Mouse (Mus musculus) megakaryocyte, embryonic 14.5 days (primary cell): ENCODE measurements around the gene Mgam. TPM values are rescaled to one million over a fixed set of nuclear protein-coding genes. Genes with fewer than 3 reads are reported as not detected.

ENCODE experiments used
- H3K27me3 ChIP-seq: replicated peaks from 2 replicates; pipeline ENCODE3; 2012; ENCODE audit warnings: inconsistent platforms
- H3K36me3 ChIP-seq: replicated peaks from 2 replicates; pipeline ENCODE3; 2012; ENCODE audit warnings: low read length, inconsistent platforms, mixed read lengths
- H3K4me1 ChIP-seq: 2 replicates; pipeline ENCODE4 v1.6.1; 2012; ENCODE audit warnings: inconsistent platforms
- H3K4me3 ChIP-seq: replicated peaks from 2 replicates; pipeline ENCODE3; 2012; ENCODE audit warnings: moderate library complexity, mild to moderate bottlenecking, inconsistent platforms
- H3K9me3 ChIP-seq: 2 replicates; pipeline ENCODE4 v1.6.1; 2012; ENCODE audit warnings: inconsistent platforms
- FLI1 ChIP-seq: IDR thresholded peaks from 2 replicates; pipeline ENCODE4 v1.6.1; 2012; ENCODE audit warnings: low read length, inconsistent platforms, mixed read lengths
- GATA1 ChIP-seq: IDR thresholded peaks from 3 replicates; pipeline ENCODE4 v1.6.1; 2012; ENCODE audit warnings: mixed read lengths, low read length, inconsistent platforms, borderline replicate concordance
- polyA plus RNA-seq: library from polyadenylated mRNA; stranded (reverse); fragments of >175 nt; gene quantifications from 2 replicates; pipeline ENCODE4 v1.2.3, GENCODE M21; 2012; ENCODE audit warnings: low replicate concordance; ENCODE audit not compliant: insufficient read depth

Mgam gene
- polyA plus RNA-seq, 1 experiment = not detected

GRCm38 (mm10) chr6:40818237-40818902, 189.7 kb downstream of the Mgam start:
- Histone ChIP-seq H3K27me3 (no peaks in the 10 kb centered on the region), H3K9me3 (no peaks in the 10 kb centered on the region), H3K4me3 (peak overlapping the region; percentile 77), H3K36me3 (no peaks in the 10 kb centered on the region), H3K4me1 (peaks cover 7% of the 10 kb centered on the region; the same call in 1 of the 2 replicates)
- TF ChIP-seq GATA1 (no peak), FLI1 (no peak)

Other genes with a start within 250 kb of the Mgam start
- gene E330009J07Rik, start 192.7 kb upstream of the Mgam start, polyA plus RNA-seq = 0.12 TPM in 1 of 2 replicates, not detected in the other
- gene Wee2, start 189.7 kb upstream of the Mgam start, polyA plus RNA-seq = 0.57 TPM in 1 of 2 replicates, not detected in the other
- 7.4 and 12.6 TPM in 2 replicates for gene Ssbp1, start 157.5 kb upstream of the Mgam start, polyA plus RNA-seq
- not detected in 2 replicates for gene Tas2r137, start 137.6 kb upstream of the Mgam start, polyA plus RNA-seq
- not detected in 2 replicates for gene Tas2r108, start 135.3 kb upstream of the Mgam start, polyA plus RNA-seq
- gene Prss37, start 109.3 kb upstream of the Mgam start, polyA plus RNA-seq = not detected in 2 replicates
- not detected in 2 replicates for gene Olfr461, start 73.8 kb upstream of the Mgam start, polyA plus RNA-seq
- not detected in 2 replicates for gene Olfr460, start 59.3 kb upstream of the Mgam start, polyA plus RNA-seq
- gene Clec5a, start 43.0 kb upstream of the Mgam start, polyA plus RNA-seq = 0.02 TPM in 1 of 2 replicates, not detected in the other
- gene Tas2r138, start 15.5 kb upstream of the Mgam start, polyA plus RNA-seq = not detected in 2 replicates